In the genomic region with DNA sequence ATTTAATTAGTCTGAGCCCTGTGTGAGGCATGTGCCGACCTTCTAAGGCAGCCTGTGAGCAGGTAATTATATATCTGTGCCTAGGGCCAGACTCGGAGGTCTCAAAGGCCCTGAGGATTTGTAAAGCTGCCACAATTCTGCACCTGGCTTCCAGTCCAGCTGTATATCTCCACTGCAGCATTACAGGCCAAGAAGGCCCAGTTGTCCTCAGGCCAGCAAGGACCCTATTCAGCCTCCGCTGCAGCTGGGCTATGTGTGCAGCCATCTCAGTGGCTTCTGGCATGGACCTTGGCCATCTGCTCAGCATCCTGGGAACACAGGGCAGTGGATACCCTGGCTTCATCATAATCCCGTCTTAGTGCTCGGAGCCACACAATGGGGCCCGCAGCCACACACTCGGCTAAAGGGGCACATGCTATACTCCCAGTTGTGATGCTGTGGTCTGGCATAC, we compare ENCODE assay signal across 14 mouse cellular contexts.
DNase-seq lines count a peak whose midpoint lies in the region; ATAC-seq and TF ChIP-seq lines count a peak whose summit lies in the region.
"Had no signal": no experiment of that assay in that cellular context is flagged by ENCODE, and none has a peak within 500 bp of the region (broad histone marks: within the 10 kb centered on the region; RNA-seq: fewer than 3 reads in every experiment).

No protein-coding gene starts in this region.

- TF ChIP-seq EP300 in CH12.LX (IDR thresholded peaks at IDR 0.05; ENCODE audit: low read length), result no peak

- WGBS in heart, embryonic 14.5 days, result 67% methylated on average over 7 of the region's 7 CpGs
- 56% methylated on average over 7 of the region's 7 CpGs for WGBS in limb, embryonic 10.5 days

- in situ Hi-C loops in CH12.LX (cut with MboI; ENCODE audit: low pct_ligation_motif_present, low pct_unique_long_range_greater_than_20kb, low sequenced_read_pairs), result no loop called here

- peak overlapping the region in 1 of 2 experiments; percentile 30; a peak in 2 of 4 replicates for H3K27ac ChIP-seq in heart, embryonic 14.5 days (replicated peaks in 1 of 2; ENCODE audit: control insufficient read depth in 1 of 2, insufficient read depth in 1 of 2, low read depth in 2 of 2, low read length in 2 of 2)
- no peak overlapping the region for H3K27ac ChIP-seq in CH12.LX (ENCODE audit: insufficient read depth, low read depth)
- H3K27ac ChIP-seq in limb, embryonic 10.5 days, result peak overlapping the region; percentile 77

- no peak for TF ChIP-seq RAD21 in CH12.LX (IDR thresholded peaks at IDR 0.05; ENCODE audit: low read depth, low read length)

- TF ChIP-seq POLR2A in CH12.LX (IDR thresholded peaks at IDR 0.05; ENCODE audit: low read depth, low read length), result no peak
- no peak for TF ChIP-seq POLR2A in brain, embryonic 14.5 days (IDR thresholded peaks at IDR 0.05; ENCODE audit: borderline replicate concordance, extremely low read depth, insufficient read depth, insufficient read length, poor library complexity, severe bottlenecking)

- dilution Hi-C loops in CH12.LX (cut with MboI; ENCODE audit: extremely low pct_ligation_motif_present, extremely low pct_unique_long_range_greater_than_20kb, low sequenced_read_pairs), result no loop called here

- no peak; the same call in 1 of the 2 replicates for ATAC-seq in heart, embryonic 14.5 days (ENCODE audit: insufficient number of reproducible peaks, insufficient read depth, low FRiP score, low read depth)

- intact Hi-C loops in heart, postnatal 25 days (cut with DNase I), result no loop called here
- intact Hi-C loops in gastrocnemius, postnatal 14 days (cut with DNase I; ENCODE audit: low total_unique reads), result no loop called here

- H3K36me3 ChIP-seq in heart, embryonic 14.5 days (ENCODE audit: control insufficient read depth, insufficient read depth, low read length), result no peaks in the 10 kb centered on the region
- H3K36me3 ChIP-seq in CH12.LX (replicated peaks in 1 of 2; ENCODE audit: control insufficient read depth in 1 of 2, insufficient read depth in 1 of 2, low read length in 1 of 2), result no peaks in the 10 kb centered on the region
- H3K36me3 ChIP-seq in limb, embryonic 10.5 days, result no peaks in the 10 kb centered on the region

- H3K9ac ChIP-seq in heart, embryonic 14.5 days (ENCODE audit: low read length), result peak overlapping the region; percentile 51; the same call in 1 of the 2 replicates
- no peak overlapping the region for H3K9ac ChIP-seq in CH12.LX (ENCODE audit: insufficient read depth, low read depth)

- H3K27me3 ChIP-seq in heart, embryonic 14.5 days (ENCODE audit: control insufficient read depth, insufficient read depth, low read length), result no peaks in the 10 kb centered on the region
- no peaks in the 10 kb centered on the region for H3K27me3 ChIP-seq in CH12.LX (replicated peaks)
- H3K27me3 ChIP-seq in limb, embryonic 10.5 days (ENCODE audit: low read depth, poor library complexity, severe bottlenecking), result peaks cover 13% of the 10 kb centered on the region; the same call in 1 of the 2 replicates

- peaks cover 32 to 74% of the 10 kb centered on the region in 2 experiments for H3K4me1 ChIP-seq in heart, embryonic 14.5 days (ENCODE audit: control insufficient read depth in 2 of 2, insufficient read depth in 2 of 2, low read length in 2 of 2)
- peaks cover 23 to 63% of the 10 kb centered on the region in 2 experiments for H3K4me1 ChIP-seq in CH12.LX (ENCODE audit: control insufficient read depth in 1 of 2, insufficient read depth in 2 of 2)
- peaks cover 56% of the 10 kb centered on the region for H3K4me1 ChIP-seq in limb, embryonic 10.5 days

- DNase-seq in heart, postnatal 25 days (ENCODE audit: low spot score), result no peak
- no peak for DNase-seq in CH12.LX (ENCODE audit: extremely low read depth)
- DNase-seq in brain, embryonic 14.5 days (ENCODE audit: low read depth), result peak; percentile 47
- peak; percentile 48 for DNase-seq in limb, embryonic 10.5 days (ENCODE audit: low spot score)
- no peak for DNase-seq in layer of hippocampus, postnatal 14 days (ENCODE audit: low spot score in 2 of 2)
- DNase-seq in gastrocnemius, postnatal 14 days, result no peak
- DNase-seq: heart, adult 11 months; kidney, adult 8-10 months; layer of hippocampus, adult 9-11 months; lung, postnatal 10 days; thymus, postnatal 4 days had no signal

- H3K9me3 ChIP-seq in heart, embryonic 14.5 days (ENCODE audit: control insufficient read depth, low read length), result peaks cover 8% of the 10 kb centered on the region
- H3K9me3 ChIP-seq in CH12.LX (replicated peaks; ENCODE audit: low read length), result peaks cover 9% of the 10 kb centered on the region
- no peaks in the 10 kb centered on the region; the same call in 1 of the 2 replicates for H3K9me3 ChIP-seq in limb, embryonic 10.5 days (replicated peaks)

- TF ChIP-seq CTCF in CH12.LX (conservative IDR thresholded peaks at IDR 0.05 in 1 of 2, IDR thresholded peaks at IDR 0.05 in 1 of 2; ENCODE audit: low read depth in 2 of 2, low read length in 2 of 2), result no peak
- no peak for TF ChIP-seq CTCF in brain, embryonic 14.5 days (IDR thresholded peaks at IDR 0.05; ENCODE audit: borderline replicate concordance, extremely low read depth, insufficient read depth, insufficient read length)

- H3K79me2 ChIP-seq in CH12.LX (replicated peaks; ENCODE audit: control insufficient read depth, extremely low read depth, insufficient read depth, poor library complexity, severe bottlenecking), result no peaks in the 10 kb centered on the region

- no peak overlapping the region for H3K4me3 ChIP-seq in heart, embryonic 14.5 days (ENCODE audit: control insufficient read depth in 1 of 2, insufficient read depth in 1 of 2, low read depth in 1 of 2, low read length in 2 of 2)
- H3K4me3 ChIP-seq in CH12.LX (replicated peaks in 1 of 3; ENCODE audit: low read depth in 2 of 3, low read length in 2 of 3, poor library complexity in 1 of 3), result peak overlapping the region in 1 of 3 experiments; percentile 34
- no peak overlapping the region for H3K4me3 ChIP-seq in limb, embryonic 10.5 days
- H3K4me3 ChIP-seq: myocyte had no signal

- H3K4me2 ChIP-seq in heart, embryonic 14.5 days (ENCODE audit: low read length), result no peak overlapping the region
- peak overlapping the region; percentile 6 for H3K4me2 ChIP-seq in CH12.LX (ENCODE audit: insufficient read depth, low read depth, poor library complexity, severe bottlenecking)
- H3K4me2 ChIP-seq: liver, embryonic 11.5 days had no signal

TF ChIP-seq in CH12.LX, 34 proteins besides CTCF, POLR2A, EP300 and RAD21:
- TF ChIP-seq IRF4 (IDR thresholded peaks at IDR 0.05; ENCODE audit: low read depth, low read length) (no peak), BHLHE40 (IDR thresholded peaks at IDR 0.05; ENCODE audit: low read depth, low read length) (peak; percentile 39), NRF1 (IDR thresholded peaks at IDR 0.05; ENCODE audit: low read depth, low read length) (no peak), ZNF384 (IDR thresholded peaks at IDR 0.05; ENCODE audit: low read depth, low read length) (no peak), SIN3A (IDR thresholded peaks at IDR 0.05; ENCODE audit: low read length) (no peak)

Comparison
In these comparisons a context has a peak if more than half of its experiments do, and no peak if none do; other contexts are left out.
1. DNase-seq: peak in brain, embryonic 14.5 days (single experiment) and limb, embryonic 10.5 days (single experiment); none in heart, postnatal 25 days (single experiment), CH12.LX (single experiment), layer of hippocampus, postnatal 14 days (0 of 2) and gastrocnemius, postnatal 14 days (single experiment).